Mouse (Mus musculus): ENCODE data around the gene Slc16a1. TPM values are rescaled to one million over a fixed set of nuclear protein-coding genes. Genes with fewer than 3 reads are reported as not detected.

The Slc16a1 gene
- total and polyA plus RNA-seq, 3 experiments: 60.3 to 192 (median 97.5) TPM

- TF ChIP-seq ELF1 (IDR thresholded peaks at IDR 0.05; ENCODE audit: low read depth, low read length) (no peak), UBTF (IDR thresholded peaks at IDR 0.05; ENCODE audit: low read depth, low read length) (no peak), SIN3A (IDR thresholded peaks at IDR 0.05; ENCODE audit: low read length) (no peak), ETS1 (conservative IDR thresholded peaks at IDR 0.05; ENCODE audit: low read depth, low read length) (no peak), MEF2A (IDR thresholded peaks at IDR 0.05; ENCODE audit: borderline replicate concordance, low read depth, low read length) (no peak), JUN (IDR thresholded peaks at IDR 0.05; ENCODE audit: insufficient read depth, low read depth, low read length) (no peak), RCOR1 (conservative IDR thresholded peaks at IDR 0.05; ENCODE audit: low read depth, low read length) (no peak), EP300 (IDR thresholded peaks at IDR 0.05; ENCODE audit: low read length) (no peak), CHD1 (IDR thresholded peaks at IDR 0.05; ENCODE audit: low read depth, low read length) (no peak), CTCF (conservative IDR thresholded peaks at IDR 0.05 in 1 of 2, IDR thresholded peaks at IDR 0.05 in 1 of 2; ENCODE audit: low read depth in 2 of 2, low read length in 2 of 2) (no peak), GABPA (IDR thresholded peaks at IDR 0.05; ENCODE audit: insufficient replicate concordance, low read depth, low read length) (no peak), USF1 (IDR thresholded peaks at IDR 0.05; ENCODE audit: low read depth, low read length) (no peak)
- peak overlapping the region; percentile 33; the same call in 1 of the 2 replicates for H3K27ac ChIP-seq (ENCODE audit: insufficient read depth, low read depth)
- peak overlapping the region; percentile 98; the same call in 1 of the 2 replicates for H3K4me2 ChIP-seq (ENCODE audit: insufficient read depth, low read depth, poor library complexity, severe bottlenecking)
- H3K9me3 ChIP-seq (replicated peaks; ENCODE audit: low read length): no peaks in the 10 kb centered on the region
- peak; percentile 42 for DNase-seq (ENCODE audit: extremely low read depth)
- H3K79me2 ChIP-seq (replicated peaks; ENCODE audit: control insufficient read depth, extremely low read depth, insufficient read depth, poor library complexity, severe bottlenecking): peaks cover 53% of the 10 kb centered on the region
- peaks cover 0 to 5% of the 10 kb centered on the region in 2 experiments for H3K36me3 ChIP-seq (replicated peaks in 1 of 2; ENCODE audit: control insufficient read depth in 1 of 2, insufficient read depth in 1 of 2, low read length in 1 of 2)
- H3K27me3 ChIP-seq (replicated peaks): no peaks in the 10 kb centered on the region
- H3K4me1 ChIP-seq (ENCODE audit: control insufficient read depth in 1 of 2, insufficient read depth in 2 of 2): peaks cover 2 to 60% of the 10 kb centered on the region in 2 experiments; a peak in 3 of 4 replicates
- H3K9ac ChIP-seq (ENCODE audit: insufficient read depth, low read depth): peak overlapping the region; percentile 68; the same call in 1 of the 2 replicates
- in situ Hi-C loops (cut with MboI; ENCODE audit: low pct_ligation_motif_present, low pct_unique_long_range_greater_than_20kb, low sequenced_read_pairs): no loop called here
- dilution Hi-C loops (cut with MboI; ENCODE audit: extremely low pct_ligation_motif_present, extremely low pct_unique_long_range_greater_than_20kb, low sequenced_read_pairs): no loop called here
- H3K4me3 ChIP-seq (replicated peaks in 1 of 3; ENCODE audit: low read depth in 2 of 3, low read length in 2 of 3, poor library complexity in 1 of 3): peak overlapping the region in 2 of 3 experiments; percentile 78 to 80
These were observed 2.4 kb downstream of the Slc16a1 start for GRCm38 (mm10) chr3:104640855-104641254.

DNA sequence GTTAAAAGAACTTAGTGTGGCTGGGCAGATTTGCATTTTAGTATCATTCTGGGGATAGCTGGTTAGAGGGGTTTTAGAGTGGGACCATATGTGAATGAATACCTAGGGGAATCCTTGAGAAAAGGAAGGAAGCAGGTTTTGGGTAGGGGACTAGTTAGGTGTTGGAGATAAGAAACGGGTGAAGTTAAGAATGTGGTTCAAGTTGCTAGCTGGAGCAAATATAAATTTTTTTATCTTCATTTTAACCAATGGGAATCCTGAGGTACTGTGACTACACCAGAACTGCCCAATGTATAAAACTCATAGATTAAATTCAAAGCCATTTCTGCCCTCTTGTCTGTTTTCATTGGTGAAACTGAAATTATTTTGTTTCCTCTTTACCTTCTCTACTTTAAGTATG is 2.8 kb downstream of the Slc16a1 start:
- H3K4me2 ChIP-seq (ENCODE audit: insufficient read depth, low read depth, poor library complexity, severe bottlenecking): peak overlapping the region; percentile 98
- in situ Hi-C loops (cut with MboI; ENCODE audit: low pct_ligation_motif_present, low pct_unique_long_range_greater_than_20kb, low sequenced_read_pairs): no loop called here
- H3K79me2 ChIP-seq (replicated peaks; ENCODE audit: control insufficient read depth, extremely low read depth, insufficient read depth, poor library complexity, severe bottlenecking): peaks cover 57% of the 10 kb centered on the region
- dilution Hi-C loops (cut with MboI; ENCODE audit: extremely low pct_ligation_motif_present, extremely low pct_unique_long_range_greater_than_20kb, low sequenced_read_pairs): no loop called here
- no peaks in the 10 kb centered on the region for H3K27me3 ChIP-seq (replicated peaks)
- H3K27ac ChIP-seq (ENCODE audit: insufficient read depth, low read depth): no peak overlapping the region
- peak; percentile 47 for DNase-seq (ENCODE audit: extremely low read depth)
- peaks cover 3 to 61% of the 10 kb centered on the region in 2 experiments for H3K4me1 ChIP-seq (ENCODE audit: control insufficient read depth in 1 of 2, insufficient read depth in 2 of 2)
- peaks cover 0 to 7% of the 10 kb centered on the region in 2 experiments for H3K36me3 ChIP-seq (replicated peaks in 1 of 2; ENCODE audit: control insufficient read depth in 1 of 2, insufficient read depth in 1 of 2, low read length in 1 of 2)
- H3K9ac ChIP-seq (ENCODE audit: insufficient read depth, low read depth): peak overlapping the region; percentile 14; the same call in 1 of the 2 replicates
- H3K9me3 ChIP-seq (replicated peaks; ENCODE audit: low read length): no peaks in the 10 kb centered on the region
- 0 out of 2 replicates have a peak, but pooled peaks have one; percentile 5 for TF ChIP-seq IRF4 (IDR thresholded peaks at IDR 0.05; ENCODE audit: low read depth, low read length)
- no peak for TF ChIP-seq MAFK (IDR thresholded peaks at IDR 0.05; ENCODE audit: insufficient replicate concordance, low read length)
- TF ChIP-seq NELFE (IDR thresholded peaks at IDR 0.05; ENCODE audit: low read depth, low read length): no peak
- no peak for TF ChIP-seq SMC3 (IDR thresholded peaks at IDR 0.05; ENCODE audit: low read depth, low read length)
- peak; percentile 52; the same call in 1 of the 2 replicates for TF ChIP-seq EP300 (IDR thresholded peaks at IDR 0.05; ENCODE audit: low read length)
- 0 out of 2 replicates have a peak, but pooled peaks have one; percentile 8 for TF ChIP-seq ETS1 (conservative IDR thresholded peaks at IDR 0.05; ENCODE audit: low read depth, low read length)
- peak overlapping the region in 2 of 3 experiments; percentile 4 to 80 for H3K4me3 ChIP-seq (replicated peaks in 1 of 3; ENCODE audit: low read depth in 2 of 3, low read length in 2 of 3, poor library complexity in 1 of 3)
